Mouse (Mus musculus): ENCODE data around the gene Gng12. TPM values are rescaled to one million over a fixed set of nuclear protein-coding genes. Genes with fewer than 3 reads are reported as not detected.
"Not testable (repeated sequence)": the region's sequence is repeated elsewhere in the genome, so short reads cannot be mapped to it uniquely, and the experiment has no call there.

The Gng12 gene
- polyA plus RNA-seq, 1 experiment from 2014 or later, result 166 TPM

- H3K4me3 ChIP-seq (ENCODE audit: inconsistent target), result no peak overlapping the region
- H3K36me3 ChIP-seq (ENCODE audit: inconsistent target), result no peaks in the 10 kb centered on the region
- H3K27ac ChIP-seq, result no peak overlapping the region
- H3K79me2 ChIP-seq (ENCODE audit: inconsistent target), result peaks cover 16% of the 10 kb centered on the region; the same call in 1 of the 2 replicates
These were observed 103.6 kb downstream of the Gng12 start for GRCm38 (mm10) chr6:66999800-67000199.

DNA sequence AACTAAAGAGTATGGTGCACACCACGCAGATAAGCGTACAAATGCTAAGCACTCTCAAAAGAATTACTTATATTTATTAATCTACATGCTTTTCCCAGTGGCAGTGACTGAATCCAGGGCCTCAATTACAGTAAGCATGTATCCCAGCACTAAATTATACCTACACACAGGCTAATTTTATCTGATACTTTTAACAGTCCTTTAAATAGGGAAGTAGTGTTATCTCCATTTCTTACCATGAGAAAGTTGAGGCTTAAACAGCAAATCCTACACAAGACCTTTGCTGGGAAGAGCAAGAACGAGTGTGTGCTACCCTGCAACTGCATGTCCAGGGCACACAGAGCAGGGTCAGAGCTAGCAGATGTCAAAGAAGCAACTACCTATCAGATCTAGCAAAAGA lies 113.7 kb downstream of the Gng12 start:
- no peak overlapping the region for H3K27ac ChIP-seq
- WGBS (ENCODE audit: missing documents), result 85% methylated on average over 3 of the region's 3 CpGs
- H3K79me2 ChIP-seq (ENCODE audit: inconsistent target), result peaks cover 15% of the 10 kb centered on the region; the same call in 1 of the 2 replicates
- H3K36me3 ChIP-seq (ENCODE audit: inconsistent target), result no peaks in the 10 kb centered on the region
- no peak overlapping the region for H3K4me3 ChIP-seq (ENCODE audit: inconsistent target)

DNA sequence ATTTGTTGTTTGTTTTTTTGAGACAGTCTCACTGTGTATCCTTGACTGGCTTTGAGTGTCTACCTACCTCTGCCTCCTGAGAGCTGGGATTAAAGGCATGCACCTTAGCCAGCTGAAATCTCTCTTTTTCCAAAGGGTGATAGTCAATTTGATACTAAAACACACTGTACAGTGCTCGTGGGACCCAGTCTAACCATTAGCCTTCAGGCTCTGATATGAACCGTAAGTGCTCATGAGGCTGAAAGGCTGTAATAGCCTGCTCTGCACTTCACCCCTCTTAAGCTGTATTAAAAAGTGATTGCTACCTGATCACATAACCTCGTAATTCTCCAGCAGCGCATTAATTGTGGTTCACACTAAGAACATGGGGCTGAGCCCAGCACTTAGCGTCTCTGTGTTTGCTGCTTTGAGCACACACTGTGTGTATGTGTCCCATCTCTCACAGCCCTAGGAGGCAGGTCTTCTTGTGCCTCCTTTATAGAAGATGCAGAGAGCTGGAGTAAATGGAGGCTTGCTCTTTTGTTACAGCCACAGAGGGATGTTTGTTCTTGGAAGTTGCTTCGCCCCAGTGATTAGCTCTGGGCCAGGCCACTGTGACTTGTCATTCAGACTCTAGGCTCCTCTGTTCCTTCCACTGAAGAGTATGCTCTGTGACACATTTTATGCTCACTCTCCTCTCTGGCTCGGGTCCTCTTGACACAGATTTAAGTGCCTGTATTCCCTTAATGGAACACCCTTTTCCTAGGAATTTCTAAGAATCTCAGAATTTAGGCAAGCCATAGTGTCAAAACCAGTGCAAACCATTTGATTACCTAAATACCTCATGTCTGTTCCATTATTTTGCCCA lies 114.4 kb downstream of the Gng12 start:
- H3K36me3 ChIP-seq (ENCODE audit: inconsistent target), result no peaks in the 10 kb centered on the region
- H3K27ac ChIP-seq, result no peak overlapping the region
- no peak overlapping the region for H3K4me3 ChIP-seq (ENCODE audit: inconsistent target)
- peaks cover 15% of the 10 kb centered on the region; the same call in 1 of the 2 replicates for H3K79me2 ChIP-seq (ENCODE audit: inconsistent target)
- 93% methylated on average over 7 of the region's 7 CpGs for WGBS (ENCODE audit: missing documents)

DNA sequence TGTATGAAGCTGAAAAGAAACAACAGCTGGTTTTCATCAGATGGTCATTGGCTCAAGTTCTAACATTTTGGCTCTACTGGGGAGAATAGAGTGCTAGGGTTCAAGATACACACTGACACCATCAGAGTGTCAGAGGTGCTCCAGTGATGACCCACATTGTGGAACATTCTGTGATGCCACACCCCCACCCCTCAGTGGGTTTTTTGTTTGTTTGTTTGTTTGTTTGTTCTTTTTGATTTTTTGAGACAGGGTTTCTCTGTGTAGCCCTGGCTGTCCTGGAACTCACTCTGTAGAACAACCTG lies 115.0 kb downstream of the Gng12 start:
- H3K4me3 ChIP-seq (ENCODE audit: inconsistent target), result no peak overlapping the region
- no peaks in the 10 kb centered on the region for H3K36me3 ChIP-seq (ENCODE audit: inconsistent target)
- H3K79me2 ChIP-seq (ENCODE audit: inconsistent target), result peaks cover 15% of the 10 kb centered on the region; the same call in 1 of the 2 replicates
- H3K27ac ChIP-seq, result no peak overlapping the region

DNA sequence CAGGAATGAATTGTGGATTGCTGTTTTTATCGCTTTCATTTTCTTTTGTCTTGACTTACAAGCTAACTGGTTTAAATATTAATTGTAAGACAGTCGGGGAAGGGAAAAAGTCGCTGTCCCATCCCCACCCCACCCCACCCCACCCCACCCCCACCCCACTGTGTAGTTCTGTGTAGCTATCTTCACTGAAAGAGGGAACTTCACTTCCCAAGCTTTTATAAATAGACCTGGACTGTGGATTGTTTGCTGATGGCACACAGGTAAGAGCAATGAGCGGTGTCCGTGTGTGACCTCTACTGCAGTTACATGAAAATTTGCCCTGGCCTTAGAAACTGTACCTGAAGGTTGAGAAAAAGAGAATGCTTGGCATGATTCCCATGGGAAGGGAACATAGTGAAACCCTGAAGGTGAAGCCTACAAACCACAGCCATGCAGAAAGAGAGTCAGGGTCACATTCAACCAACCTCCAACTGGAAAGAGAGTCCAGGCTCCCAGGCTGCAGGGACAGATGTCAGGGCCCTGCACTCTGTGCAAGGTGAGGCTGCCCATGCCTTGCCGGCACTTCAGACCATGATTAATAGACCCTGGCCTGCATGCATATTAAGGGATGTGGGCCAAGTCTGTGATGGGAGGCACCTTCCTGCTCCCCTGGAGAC lies 117.2 kb downstream of the Gng12 start:
- no peak overlapping the region for H3K4me3 ChIP-seq (ENCODE audit: inconsistent target)
- peaks cover 15% of the 10 kb centered on the region; the same call in 1 of the 2 replicates for H3K79me2 ChIP-seq (ENCODE audit: inconsistent target)
- no peak overlapping the region for H3K27ac ChIP-seq
- 96% methylated on average over 5 of the region's 6 CpGs for WGBS (ENCODE audit: missing documents)
- peaks cover 11% of the 10 kb centered on the region; the same call in 1 of the 2 replicates for H3K36me3 ChIP-seq (ENCODE audit: inconsistent target)

GRCm38 (mm10) chr6:67013949-67014678 lies 117.9 kb downstream of the Gng12 start:
- Histone ChIP-seq H3K4me3 (ENCODE audit: inconsistent target) (no peak overlapping the region), H3K79me2 (ENCODE audit: inconsistent target) (peaks cover 15% of the 10 kb centered on the region; the same call in 1 of the 2 replicates), H3K27ac (no peak overlapping the region), H3K36me3 (ENCODE audit: inconsistent target) (peaks cover 14% of the 10 kb centered on the region; the same call in 1 of the 2 replicates)
- 93% methylated on average over 9 of the region's 9 CpGs for WGBS (ENCODE audit: missing documents)

- Histone ChIP-seq H3K36me3 (ENCODE audit: inconsistent target) (peaks cover 15% of the 10 kb centered on the region; the same call in 1 of the 2 replicates), H3K79me2 (ENCODE audit: inconsistent target) (peaks cover 15% of the 10 kb centered on the region; the same call in 1 of the 2 replicates), H3K27ac (no peak overlapping the region), H3K4me3 (ENCODE audit: inconsistent target) (no peak overlapping the region)
- 100% methylated on average over 1 of the region's 1 CpGs for WGBS (ENCODE audit: missing documents)
These were observed 118.5 kb downstream of the Gng12 start for GRCm38 (mm10) chr6:67014679-67015075.

GRCm38 (mm10) chr6:67015739-67016519 lies 119.7 kb downstream of the Gng12 start:
- H3K27ac ChIP-seq, result no peak overlapping the region
- H3K4me3 ChIP-seq (ENCODE audit: inconsistent target), result no peak overlapping the region
- 88% methylated on average over 8 of the region's 8 CpGs for WGBS (ENCODE audit: missing documents)
- peaks cover 9% of the 10 kb centered on the region; the same call in 1 of the 2 replicates for H3K79me2 ChIP-seq (ENCODE audit: inconsistent target)
- peaks cover 27% of the 10 kb centered on the region; the same call in 1 of the 2 replicates for H3K36me3 ChIP-seq (ENCODE audit: inconsistent target)

DNA sequence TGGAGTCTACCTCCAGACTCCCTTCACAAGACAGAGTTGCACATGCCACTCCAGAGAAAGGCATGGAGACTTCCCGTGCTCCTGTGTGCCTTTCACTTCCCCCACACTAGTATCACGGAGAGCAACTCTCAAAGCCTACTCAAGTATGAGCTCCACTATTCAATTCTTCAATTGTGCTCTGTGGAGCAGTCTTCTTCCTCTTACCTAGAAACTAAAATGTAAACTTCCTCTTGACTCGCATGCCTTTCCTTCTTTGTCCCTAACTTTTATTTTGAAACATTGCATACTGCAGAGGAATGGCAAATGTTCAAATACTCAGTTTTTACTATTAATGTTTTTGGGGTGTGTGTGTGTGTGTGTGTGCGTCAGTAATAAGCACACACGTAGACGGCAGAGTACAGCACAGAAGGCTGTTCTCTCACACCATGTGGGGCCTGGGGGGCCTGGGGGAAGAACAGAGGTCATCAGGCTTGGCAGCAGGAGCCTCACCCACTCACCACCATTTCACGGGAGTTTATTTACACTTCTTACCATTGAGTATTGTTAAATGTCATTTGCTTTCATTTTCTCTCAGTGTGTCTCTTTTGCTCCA lies 120.4 kb downstream of the Gng12 start:
- Histone ChIP-seq H3K27ac (no peak overlapping the region), H3K79me2 (ENCODE audit: inconsistent target) (peaks cover 2% of the 10 kb centered on the region; the same call in 1 of the 2 replicates), H3K4me3 (ENCODE audit: inconsistent target) (no peak overlapping the region), H3K36me3 (ENCODE audit: inconsistent target) (peaks cover 30% of the 10 kb centered on the region; the same call in 1 of the 2 replicates)
- WGBS (ENCODE audit: missing documents), result 60% methylated on average over 7 of the region's 7 CpGs

DNA sequence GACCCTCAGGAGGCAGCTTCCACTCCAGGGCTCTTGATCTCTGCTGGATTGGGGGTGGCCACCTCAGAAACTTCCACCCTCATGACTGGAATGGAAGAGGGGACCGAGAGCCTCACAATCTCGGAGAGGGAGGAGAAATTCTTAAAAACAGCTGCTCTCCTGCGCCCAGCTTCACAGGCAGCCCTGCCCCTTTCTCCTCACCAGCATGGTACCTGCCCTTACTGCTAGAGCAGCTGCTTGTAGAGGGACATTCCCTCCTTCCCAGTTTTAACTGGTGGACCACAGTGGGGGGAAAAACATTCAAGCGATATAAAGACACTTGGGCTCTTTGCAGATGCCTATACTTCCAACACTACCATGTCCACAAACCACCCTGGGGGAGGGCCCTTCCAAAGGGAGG lies 122.2 kb downstream of the Gng12 start:
- Histone ChIP-seq H3K4me3 (ENCODE audit: inconsistent target) (no peak overlapping the region), H3K79me2 (ENCODE audit: inconsistent target) (no peaks in the 10 kb centered on the region; the same call in 1 of the 2 replicates), H3K27ac (no peak overlapping the region), H3K36me3 (ENCODE audit: inconsistent target) (peaks cover 30% of the 10 kb centered on the region; the same call in 1 of the 2 replicates)
- WGBS (ENCODE audit: missing documents), result 94% methylated on average over 4 of the region's 4 CpGs

DNA sequence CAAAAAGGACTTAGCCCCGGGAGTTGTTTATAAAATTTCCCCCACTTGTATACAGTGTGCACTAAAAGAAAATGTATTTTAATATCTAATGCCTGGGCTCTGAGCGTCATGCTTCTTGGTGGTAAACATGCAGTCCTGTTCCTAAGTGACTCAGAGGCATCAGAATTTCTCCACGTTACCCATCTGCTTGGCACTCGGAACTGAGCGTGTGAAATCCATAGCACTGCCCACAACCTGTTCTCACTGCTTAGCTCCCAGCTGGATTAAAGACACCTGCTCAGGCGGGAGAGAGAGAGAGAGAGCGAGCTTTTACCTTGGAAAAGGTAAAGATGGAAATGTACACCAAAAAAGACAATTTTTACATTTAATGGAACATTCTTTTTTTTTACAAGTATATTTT lies 122.8 kb downstream of the Gng12 start:
- 90% methylated on average over 5 of the region's 7 CpGs for WGBS (ENCODE audit: missing documents)

GRCm38 (mm10) chr6:67021308-67021707 lies 125.1 kb downstream of the Gng12 start:
- Histone ChIP-seq H3K79me2 (ENCODE audit: inconsistent target) (no peaks in the 10 kb centered on the region), H3K36me3 (ENCODE audit: inconsistent target) (peaks cover 30% of the 10 kb centered on the region; the same call in 1 of the 2 replicates), H3K27ac (no peak overlapping the region), H3K4me3 (ENCODE audit: inconsistent target) (no peak overlapping the region)
- 98% methylated on average over 5 of the region's 5 CpGs for WGBS (ENCODE audit: missing documents)

More for the DNA sequence above, 122.8 kb downstream of the Gng12 start:
- H3K27ac ChIP-seq; H3K4me3 ChIP-seq (ENCODE audit: inconsistent target); H3K79me2 ChIP-seq (ENCODE audit: inconsistent target): not testable (repeated sequence)
- peaks cover 30% of the 10 kb centered on the region; the same call in 1 of the 2 replicates for H3K36me3 ChIP-seq (ENCODE audit: inconsistent target)

DNA sequence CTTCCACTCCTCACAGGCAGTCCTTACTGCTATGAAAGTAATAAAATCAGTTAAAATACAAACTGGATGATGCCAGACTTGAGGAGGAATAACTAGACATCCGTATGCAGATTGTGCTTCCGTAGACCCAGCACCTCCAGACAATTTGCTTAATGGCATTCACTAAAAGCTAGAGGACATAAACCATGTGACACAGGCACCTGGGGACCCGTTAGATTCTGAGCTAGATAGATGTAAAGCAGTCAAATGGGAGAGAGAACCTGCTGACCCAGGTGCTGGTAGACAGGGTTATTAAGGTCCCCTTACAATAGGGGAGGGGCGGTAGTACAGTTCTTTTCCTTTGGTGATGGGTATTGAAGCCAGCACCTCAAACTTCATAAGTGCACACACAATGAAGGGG lies 127.5 kb downstream of the Gng12 start:
- Histone ChIP-seq H3K79me2 (ENCODE audit: inconsistent target) (no peaks in the 10 kb centered on the region), H3K4me3 (ENCODE audit: inconsistent target) (no peak overlapping the region), H3K27ac (no peak overlapping the region), H3K36me3 (ENCODE audit: inconsistent target) (peaks cover 16% of the 10 kb centered on the region; the same call in 1 of the 2 replicates)
- 90% methylated on average over 4 of the region's 4 CpGs for WGBS (ENCODE audit: missing documents)

GRCm38 (mm10) chr6:67026661-67027060 lies 130.5 kb downstream of the Gng12 start:
- H3K36me3 ChIP-seq (ENCODE audit: inconsistent target), result no peaks in the 10 kb centered on the region
- no peak overlapping the region for H3K27ac ChIP-seq
- 97% methylated on average over 3 of the region's 3 CpGs for WGBS (ENCODE audit: missing documents)
- no peaks in the 10 kb centered on the region for H3K79me2 ChIP-seq (ENCODE audit: inconsistent target)
- no peak overlapping the region for H3K4me3 ChIP-seq (ENCODE audit: inconsistent target)

Data from macrophage (primary cell).